Mouse (Mus musculus): Measurements from ENCODE around the gene Ppil6.

- TF ChIP-seq POLR2A (IDR thresholded peaks at IDR 0.05; ENCODE audit: low read depth, low read length) (no peak), CTCF (conservative IDR thresholded peaks at IDR 0.05; ENCODE audit: insufficient read depth, insufficient read length, low read depth, low read length) (no peak)
Measured at GRCm38 (mm10) chr10:41537983-41538330, 47.7 kb downstream of the Ppil6 start.
